Mouse (Mus musculus): ENCODE data around the gene Tubb2b. TPM values are rescaled to one million over a fixed set of nuclear protein-coding genes. Genes with fewer than 3 reads are reported as not detected.

Gene Tubb2b
- total RNA-seq, 1 experiment from 2014 or later, result 5.5 TPM

Other genes with a start within 250 kb of the Tubb2b start
- gene Serpinb6c, start 224.8 kb downstream of the Tubb2b start, total RNA-seq (2021), result 0.26 and 0.33 TPM in 2 replicates
- 39.0 and 51.5 TPM in 2 replicates for gene Nqo2, start 165.8 kb downstream of the Tubb2b start, total RNA-seq (2021)
- gene Ripk1, start 128.1 kb downstream of the Tubb2b start, total RNA-seq (2021), result 29.5 and 31.4 TPM in 2 replicates
- 214 and 236 TPM in 2 replicates for gene Serpinb6a, start 127.7 kb downstream of the Tubb2b start, total RNA-seq (2021)
- gene Bphl, start 92.9 kb downstream of the Tubb2b start, total RNA-seq (2021), result 57.7 and 79.8 TPM in 2 replicates
- 46.1 and 59.9 TPM in 2 replicates for gene Tubb2a, start 52.5 kb downstream of the Tubb2b start, total RNA-seq (2021)
- 30.2 and 40.3 TPM in 2 replicates for gene Psmg4, start 32.5 kb upstream of the Tubb2b start, total RNA-seq (2021)
- gene Slc22a23, start 214.7 kb upstream of the Tubb2b start, total RNA-seq (2021), result 7.8 and 11.3 TPM in 2 replicates

All from adrenal gland, postnatal 14 days (tissue).